Mouse (Mus musculus): ENCODE data around the gene Bmp2k. TPM values are rescaled to one million over a fixed set of nuclear protein-coding genes. Genes with fewer than 3 reads are reported as not detected.

Gene Bmp2k
- 6.6 and 7.4 TPM in 2 replicates for polyA plus RNA-seq (2015; fragmentation: Nextera tagmentation; extraction: Ambion mirVana)

DNA sequence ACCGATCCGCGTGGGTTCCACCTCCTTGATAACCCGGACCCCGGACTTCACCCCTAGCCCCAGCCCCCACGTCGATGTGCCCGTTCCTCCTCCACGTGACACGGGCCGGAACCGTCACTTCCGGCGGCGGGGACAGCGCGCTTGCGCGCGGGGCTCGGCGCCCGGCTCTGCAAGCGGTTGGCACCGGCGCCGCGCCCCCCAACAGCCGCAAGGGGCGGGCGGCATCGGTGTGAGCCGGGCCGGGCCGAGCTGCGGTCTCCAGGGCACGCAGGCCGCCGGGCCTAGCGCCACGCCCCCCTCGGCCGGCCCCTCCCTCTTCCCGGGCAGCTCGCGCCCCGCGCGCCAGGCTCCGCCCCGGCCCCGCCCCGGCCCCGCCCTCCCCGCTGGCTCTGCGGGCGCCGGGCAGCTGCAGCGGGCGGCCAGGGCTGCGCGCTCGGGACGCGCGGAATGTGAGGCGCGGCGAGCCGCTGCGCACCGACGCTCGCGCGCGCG is at the start of gene Bmp2k:
TSS of gene Bmp2k (plus strand) at position 380 of the 492 bp plus-strand sequence.
- WGBS = 0% methylated on average over 60 of the region's 78 CpGs
- Histone ChIP-seq H3K36me3 (ENCODE audit: control insufficient read depth, insufficient read depth) (no peaks in the 10 kb centered on the region), H3K9ac (ENCODE audit: low read length) (peak within 1 kb of the TSS; percentile 94), H3K4me1 (ENCODE audit: control insufficient read depth, insufficient read depth, low read length) (peaks cover 14% of the 10 kb centered on the region), H3K27me3 (ENCODE audit: control insufficient read depth, insufficient read depth, low read length) (no peaks in the 10 kb centered on the region), H3K4me3 (ENCODE audit: low read length) (peak within 1 kb of the TSS; percentile 92), H3K9me3 (replicated peaks; ENCODE audit: control insufficient read depth, low read length) (no peaks in the 10 kb centered on the region), H3K27ac (ENCODE audit: low read length) (peak within 1 kb of the TSS; percentile 94), H3K4me2 (ENCODE audit: low read depth, low read length) (peak within 1 kb of the TSS; percentile 77)
- peak; percentile 94 for ATAC-seq (replicated peaks; ENCODE audit: extremely low read depth, insufficient read depth, low FRiP score)

DNA sequence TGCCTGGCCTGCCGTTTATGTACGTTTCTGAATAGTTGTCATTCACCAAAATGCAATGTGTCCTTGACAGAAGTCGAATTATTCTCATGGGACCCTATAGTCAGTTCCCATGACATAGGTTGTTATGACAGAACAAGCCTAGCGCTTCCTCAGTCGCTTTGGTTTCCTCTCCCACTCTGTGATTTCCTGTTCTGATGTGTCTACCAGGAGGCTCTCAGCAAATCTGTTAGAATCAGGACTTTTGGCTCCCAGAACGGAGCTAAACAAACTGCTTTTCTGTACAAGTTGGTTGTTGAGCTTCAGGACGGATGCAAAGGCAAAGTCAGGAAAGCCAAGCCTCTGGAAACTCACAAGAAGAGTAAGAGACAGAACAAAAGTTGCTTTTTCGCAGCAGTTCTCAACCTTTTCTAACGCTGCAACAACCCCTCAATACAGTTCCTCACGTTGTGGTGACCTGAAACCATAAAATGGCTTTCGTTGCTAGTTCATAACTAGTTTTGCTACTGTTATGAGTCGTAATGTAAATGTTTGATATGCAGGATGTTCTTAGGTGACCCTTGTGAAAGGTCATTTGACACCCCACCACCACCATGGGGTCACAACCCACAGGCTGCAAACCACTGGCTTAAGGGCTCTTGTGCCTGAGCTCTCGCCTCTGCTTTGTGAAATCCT is 48.5 kb upstream of the Bmp2k start:
- Histone ChIP-seq H3K27ac (ENCODE audit: low read length) (peak overlapping the region; percentile 14; the same call in 1 of the 2 replicates), H3K9ac (ENCODE audit: low read length) (no peak overlapping the region), H3K9me3 (replicated peaks; ENCODE audit: control insufficient read depth, low read length) (no peaks in the 10 kb centered on the region), H3K36me3 (ENCODE audit: control insufficient read depth, insufficient read depth) (no peaks in the 10 kb centered on the region), H3K4me2 (ENCODE audit: low read depth, low read length) (0 out of 2 replicates have a peak overlapping the region, but pooled peaks have one; percentile 10), H3K4me1 (ENCODE audit: control insufficient read depth, insufficient read depth, low read length) (peaks cover 3% of the 10 kb centered on the region; the same call in 1 of the 2 replicates), H3K27me3 (ENCODE audit: control insufficient read depth, insufficient read depth, low read length) (no peaks in the 10 kb centered on the region), H3K4me3 (ENCODE audit: low read length) (no peak overlapping the region)
- WGBS = 67% methylated on average over 13 of the region's 13 CpGs
- no peak for ATAC-seq (replicated peaks; ENCODE audit: extremely low read depth, insufficient read depth, low FRiP score)

DNA sequence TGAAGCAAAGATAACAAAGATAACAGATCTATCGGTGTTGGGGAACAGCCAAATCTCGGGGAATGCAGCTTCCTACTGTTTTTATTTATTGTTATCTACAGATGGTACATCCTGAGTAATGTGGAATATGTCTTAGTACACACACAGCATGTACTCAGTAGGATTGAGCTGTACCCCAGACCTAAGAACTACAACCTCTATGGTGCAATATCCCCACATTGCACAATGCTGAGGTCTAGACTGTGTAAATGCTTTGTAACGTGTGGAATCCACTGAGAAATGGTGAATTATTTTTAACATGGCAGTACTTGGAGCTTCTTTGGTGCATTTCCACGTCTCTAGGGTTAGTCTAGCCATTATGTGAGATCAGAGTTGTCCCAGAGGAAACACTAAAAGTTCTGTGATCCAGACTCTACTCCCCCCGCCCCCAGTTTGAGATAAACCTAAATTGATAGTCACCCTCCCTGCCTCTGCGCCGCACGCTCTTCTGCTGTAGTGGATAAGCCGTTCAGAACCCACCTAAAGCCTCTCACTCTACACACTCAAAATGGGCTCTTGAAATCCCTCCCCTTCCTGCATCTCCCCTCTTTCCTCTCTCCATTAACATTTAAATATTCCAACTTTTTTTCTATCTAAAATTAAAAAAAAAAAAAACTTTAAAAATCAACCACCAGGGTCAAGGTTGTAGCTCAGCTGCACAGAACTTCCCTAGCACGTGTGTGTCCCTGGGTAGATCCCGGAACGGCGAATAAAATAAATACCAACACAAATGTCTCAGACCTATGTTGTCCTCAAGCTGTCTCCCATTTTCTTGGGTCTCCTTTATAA is 47.4 kb upstream of the Bmp2k start:
- no peaks in the 10 kb centered on the region for H3K36me3 ChIP-seq (ENCODE audit: control insufficient read depth, insufficient read depth)
- WGBS = 76% methylated on average over 13 of the region's 13 CpGs
- H3K4me3 ChIP-seq (ENCODE audit: low read length) = no peak overlapping the region
- H3K4me2 ChIP-seq (ENCODE audit: low read depth, low read length) = no peak overlapping the region
- no peak overlapping the region for H3K27ac ChIP-seq (ENCODE audit: low read length)
- ATAC-seq (replicated peaks; ENCODE audit: extremely low read depth, insufficient read depth, low FRiP score) = no peak
- peaks cover 3% of the 10 kb centered on the region; the same call in 1 of the 2 replicates for H3K4me1 ChIP-seq (ENCODE audit: control insufficient read depth, insufficient read depth, low read length)
- no peak overlapping the region for H3K9ac ChIP-seq (ENCODE audit: low read length)
- no peaks in the 10 kb centered on the region for H3K9me3 ChIP-seq (replicated peaks; ENCODE audit: control insufficient read depth, low read length)
- no peaks in the 10 kb centered on the region for H3K27me3 ChIP-seq (ENCODE audit: control insufficient read depth, insufficient read depth, low read length)

DNA sequence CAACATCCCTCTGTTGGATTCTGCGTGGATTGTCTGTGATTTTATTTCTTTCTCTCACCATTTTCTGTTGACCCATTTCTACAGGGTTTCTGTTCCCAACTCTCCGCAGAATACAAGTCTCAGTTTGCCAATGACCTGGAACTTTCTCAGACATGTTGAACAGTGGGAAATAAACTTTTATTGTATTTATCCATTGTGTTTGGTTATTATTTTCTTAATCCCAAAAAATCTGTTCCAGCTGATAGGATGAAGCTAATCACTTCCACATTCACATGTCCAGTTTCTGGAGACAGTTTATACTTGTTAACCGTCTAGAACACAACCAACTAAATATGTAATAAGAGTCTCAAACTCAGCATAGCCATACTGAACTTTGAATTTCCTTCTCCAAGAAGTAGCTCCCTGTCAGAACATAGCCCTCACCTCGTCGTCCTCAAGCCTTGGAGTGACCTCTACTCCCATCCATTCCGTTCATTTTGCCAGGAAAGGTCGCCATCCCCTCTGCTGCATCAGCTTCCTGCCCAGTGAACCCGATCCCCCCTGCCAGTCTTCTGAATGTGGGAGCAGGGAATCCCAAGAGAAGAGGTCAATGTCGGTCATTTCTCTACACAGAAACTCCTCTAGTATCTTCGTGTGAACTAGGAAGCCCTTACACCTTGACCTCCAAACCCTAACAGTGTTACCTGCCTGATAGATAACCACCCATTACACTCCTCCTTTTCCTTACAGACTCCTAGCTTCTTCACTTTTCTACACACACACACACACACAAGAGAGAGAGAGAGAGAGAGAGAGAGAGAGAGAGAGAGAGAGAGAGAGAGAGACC is 46.6 kb upstream of the Bmp2k start:
- 76% methylated on average over 10 of the region's 10 CpGs for WGBS

DNA sequence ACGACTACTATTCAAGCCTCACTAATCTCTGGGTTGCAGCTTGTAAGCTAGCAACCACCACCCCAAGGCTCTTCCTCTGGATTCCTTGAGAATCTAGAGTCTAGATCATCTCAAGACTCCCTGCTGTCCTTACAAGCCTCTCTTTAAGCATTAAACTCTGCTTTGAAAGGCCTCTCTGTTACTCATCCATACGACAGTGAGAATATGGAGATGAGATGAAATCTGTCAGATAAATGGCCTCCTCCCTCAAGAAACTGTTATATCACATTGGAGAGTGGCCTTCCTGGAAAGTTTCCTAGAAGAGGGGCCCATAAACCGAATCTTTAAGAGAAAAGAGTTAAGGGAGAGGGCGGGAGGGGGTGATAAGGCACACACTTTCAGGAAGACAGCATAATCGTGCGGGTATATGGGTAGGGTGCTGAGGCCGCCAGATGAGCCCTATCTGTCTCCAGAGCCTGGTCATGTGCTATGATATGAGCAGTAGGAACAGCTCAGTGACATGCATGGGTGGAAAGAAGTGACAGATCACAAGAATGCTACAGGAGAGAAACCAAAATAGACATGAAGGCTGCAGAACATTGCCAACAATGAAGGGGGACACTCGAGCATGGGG is 45.9 kb upstream of the Bmp2k start:
- Histone ChIP-seq H3K4me2 (ENCODE audit: low read depth, low read length) (no peak overlapping the region), H3K27me3 (ENCODE audit: control insufficient read depth, insufficient read depth, low read length) (no peaks in the 10 kb centered on the region), H3K9ac (ENCODE audit: low read length) (no peak overlapping the region), H3K9me3 (replicated peaks; ENCODE audit: control insufficient read depth, low read length) (no peaks in the 10 kb centered on the region), H3K36me3 (ENCODE audit: control insufficient read depth, insufficient read depth) (no peaks in the 10 kb centered on the region), H3K4me3 (ENCODE audit: low read length) (no peak overlapping the region), H3K27ac (ENCODE audit: low read length) (no peak overlapping the region), H3K4me1 (ENCODE audit: control insufficient read depth, insufficient read depth, low read length) (peaks cover 3% of the 10 kb centered on the region; the same call in 1 of the 2 replicates)
- ATAC-seq (replicated peaks; ENCODE audit: extremely low read depth, insufficient read depth, low FRiP score) = no peak
- WGBS = 29% methylated on average over 8 of the region's 8 CpGs

More for the DNA sequence above, 46.6 kb upstream of the Bmp2k start:
- H3K27me3 ChIP-seq (ENCODE audit: control insufficient read depth, insufficient read depth, low read length) = no peaks in the 10 kb centered on the region
- H3K9me3 ChIP-seq (replicated peaks; ENCODE audit: control insufficient read depth, low read length) = no peaks in the 10 kb centered on the region
- H3K36me3 ChIP-seq (ENCODE audit: control insufficient read depth, insufficient read depth) = no peaks in the 10 kb centered on the region
- H3K9ac ChIP-seq (ENCODE audit: low read length) = no peak overlapping the region
- H3K27ac ChIP-seq (ENCODE audit: low read length) = no peak overlapping the region
- H3K4me3 ChIP-seq (ENCODE audit: low read length) = no peak overlapping the region
- H3K4me1 ChIP-seq (ENCODE audit: control insufficient read depth, insufficient read depth, low read length) = peaks cover 3% of the 10 kb centered on the region; the same call in 1 of the 2 replicates
- H3K4me2 ChIP-seq (ENCODE audit: low read depth, low read length) = no peak overlapping the region
- no peak for ATAC-seq (replicated peaks; ENCODE audit: extremely low read depth, insufficient read depth, low FRiP score)

DNA sequence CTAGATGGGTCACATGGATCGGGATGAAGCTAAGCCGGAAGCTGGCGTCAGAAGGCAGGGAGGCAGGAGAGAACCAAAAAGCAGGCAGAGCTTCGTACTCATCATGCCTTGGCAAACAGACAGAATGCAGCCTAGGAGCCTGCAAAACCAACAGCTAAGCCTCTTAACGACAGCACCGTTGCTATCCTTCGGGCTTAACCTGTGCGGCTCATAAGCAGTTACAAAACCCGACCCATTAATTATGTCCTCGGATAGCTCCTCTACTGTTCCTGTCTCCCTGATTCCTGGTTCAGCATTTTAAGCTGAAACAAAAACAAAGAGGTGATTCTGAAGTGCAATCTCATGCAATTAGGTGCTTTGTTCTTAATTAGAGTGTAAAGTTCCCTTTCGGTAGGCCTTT is 43.4 kb upstream of the Bmp2k start:
- H3K9me3 ChIP-seq (replicated peaks; ENCODE audit: control insufficient read depth, low read length) = no peaks in the 10 kb centered on the region
- WGBS = 84% methylated on average over 11 of the region's 11 CpGs
- H3K27me3 ChIP-seq (ENCODE audit: control insufficient read depth, insufficient read depth, low read length) = no peaks in the 10 kb centered on the region
- no peaks in the 10 kb centered on the region for H3K36me3 ChIP-seq (ENCODE audit: control insufficient read depth, insufficient read depth)
- peaks cover 3% of the 10 kb centered on the region; the same call in 1 of the 2 replicates for H3K4me1 ChIP-seq (ENCODE audit: control insufficient read depth, insufficient read depth, low read length)
- H3K9ac ChIP-seq (ENCODE audit: low read length) = no peak overlapping the region
- H3K27ac ChIP-seq (ENCODE audit: low read length) = no peak overlapping the region
- no peak overlapping the region for H3K4me3 ChIP-seq (ENCODE audit: low read length)
- H3K4me2 ChIP-seq (ENCODE audit: low read depth, low read length) = no peak overlapping the region
- ATAC-seq (replicated peaks; ENCODE audit: extremely low read depth, insufficient read depth, low FRiP score) = no peak

DNA sequence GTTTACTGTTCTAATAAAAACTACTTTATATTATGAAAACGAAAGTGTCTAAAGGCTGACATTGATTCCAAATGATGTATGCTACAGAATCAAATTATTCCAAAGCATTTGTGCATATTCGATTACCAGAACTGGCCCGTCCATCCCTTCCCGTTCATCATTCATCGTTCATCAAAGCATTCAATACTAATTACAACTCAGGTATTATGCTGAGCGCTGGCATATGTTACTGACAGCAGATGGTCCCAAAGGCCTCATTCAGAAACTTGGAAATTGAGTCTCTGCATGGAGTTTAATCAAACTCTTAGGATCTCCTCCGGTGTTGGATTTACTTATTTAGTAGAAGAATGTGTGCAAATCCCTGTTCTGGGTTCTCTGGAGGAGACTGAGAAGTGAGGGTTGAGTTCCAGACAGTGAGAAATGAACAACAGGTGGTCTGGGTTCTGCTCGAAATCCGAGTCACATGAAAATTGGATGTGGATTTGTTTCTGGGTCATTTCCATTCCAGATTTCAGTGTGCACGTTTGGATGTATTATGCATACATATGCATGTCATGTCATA is 42.9 kb upstream of the Bmp2k start:
- no peak overlapping the region for H3K27ac ChIP-seq (ENCODE audit: low read length)
- no peak overlapping the region for H3K4me3 ChIP-seq (ENCODE audit: low read length)
- ATAC-seq (replicated peaks; ENCODE audit: extremely low read depth, insufficient read depth, low FRiP score) = no peak
- H3K9ac ChIP-seq (ENCODE audit: low read length) = no peak overlapping the region
- H3K36me3 ChIP-seq (ENCODE audit: control insufficient read depth, insufficient read depth) = no peaks in the 10 kb centered on the region
- peaks cover 3% of the 10 kb centered on the region; the same call in 1 of the 2 replicates for H3K4me1 ChIP-seq (ENCODE audit: control insufficient read depth, insufficient read depth, low read length)
- 88% methylated on average over 10 of the region's 10 CpGs for WGBS
- H3K27me3 ChIP-seq (ENCODE audit: control insufficient read depth, insufficient read depth, low read length) = no peaks in the 10 kb centered on the region
- H3K9me3 ChIP-seq (replicated peaks; ENCODE audit: control insufficient read depth, low read length) = no peaks in the 10 kb centered on the region
- H3K4me2 ChIP-seq (ENCODE audit: low read depth, low read length) = no peak overlapping the region

DNA sequence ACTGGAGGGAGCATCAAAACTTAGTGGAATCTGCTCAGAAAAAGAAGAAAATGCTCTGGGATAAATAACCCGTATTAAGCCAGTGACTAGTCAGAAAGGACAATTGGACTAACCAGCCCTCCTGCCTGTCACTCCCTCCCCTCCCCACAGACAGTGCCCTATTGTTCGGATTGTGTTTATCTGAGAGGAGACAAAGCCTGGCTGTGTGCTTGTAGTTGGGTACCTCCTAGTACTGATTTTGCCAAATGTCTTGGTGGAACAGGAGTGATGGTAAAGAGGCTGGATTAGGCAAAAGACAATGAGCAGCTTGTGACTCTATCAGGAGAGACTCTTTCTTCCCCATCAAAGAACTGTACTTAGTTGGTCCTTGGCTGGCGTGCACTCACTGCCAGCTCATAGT is 40.6 kb upstream of the Bmp2k start:
- peaks cover 2% of the 10 kb centered on the region; the same call in 1 of the 2 replicates for H3K4me1 ChIP-seq (ENCODE audit: control insufficient read depth, insufficient read depth, low read length)
- no peaks in the 10 kb centered on the region for H3K27me3 ChIP-seq (ENCODE audit: control insufficient read depth, insufficient read depth, low read length)
- H3K36me3 ChIP-seq (ENCODE audit: control insufficient read depth, insufficient read depth) = no peaks in the 10 kb centered on the region
- no peak overlapping the region for H3K9ac ChIP-seq (ENCODE audit: low read length)
- ATAC-seq (replicated peaks; ENCODE audit: extremely low read depth, insufficient read depth, low FRiP score) = no peak
- H3K4me2 ChIP-seq (ENCODE audit: low read depth, low read length) = no peak overlapping the region
- H3K27ac ChIP-seq (ENCODE audit: low read length) = no peak overlapping the region
- H3K4me3 ChIP-seq (ENCODE audit: low read length) = no peak overlapping the region
- H3K9me3 ChIP-seq (replicated peaks; ENCODE audit: control insufficient read depth, low read length) = no peaks in the 10 kb centered on the region
- 58% methylated on average over 3 of the region's 3 CpGs for WGBS

All from heart, embryonic 16.5 days (tissue).